Mouse (Mus musculus) myocyte (in vitro differentiated cells): Measurements from ENCODE around the gene Mrps34. TPM values are rescaled to one million over a fixed set of nuclear protein-coding genes. Genes with fewer than 3 reads are reported as not detected.
A peak's percentile ranks its signal among the peaks of the same experiment; 100 is the strongest.

Experiments used
- H3K27me3 ChIP-seq: one replicate; pipeline ENCODE4 v1.6.1; 2011; ENCODE audit not compliant: control insufficient read depth, insufficient read depth, insufficient read length
- H3K36me3 ChIP-seq: one replicate; pipeline ENCODE4 v1.6.1; 2011; ENCODE audit not compliant: control insufficient read depth, insufficient read depth
- H3K4me2 ChIP-seq: one replicate; pipeline ENCODE4 v1.6.1; 2011; ENCODE audit warnings: low read depth, control low read depth
- H3K4me3 ChIP-seq: one replicate; pipeline ENCODE4 v1.5.1; 2011; ENCODE audit warnings: mild to moderate bottlenecking, control low read depth, moderate library complexity
- H3K79me2 ChIP-seq: one replicate; pipeline ENCODE4 v1.6.1; 2011; ENCODE audit not compliant: control insufficient read depth, insufficient read depth
- H3ac ChIP-seq: one replicate; pipeline ENCODE4 v1.6.1; 2011; ENCODE audit not compliant: control insufficient read depth, insufficient read length
- CEBPB ChIP-seq: IDR thresholded peaks from 2 replicates; pipeline ENCODE4 v1.6.1; 2011; ENCODE audit warnings: mild to moderate bottlenecking, moderate library complexity; ENCODE audit not compliant: poor library complexity, insufficient read depth, severe bottlenecking
- E2F4 ChIP-seq: IDR thresholded peaks from one replicate; pipeline ENCODE4 v1.6.1; 2011; ENCODE audit warnings: mild to moderate bottlenecking, control low read depth, moderate library complexity; ENCODE audit not compliant: insufficient read depth
- MAX ChIP-seq: IDR thresholded peaks from one replicate; pipeline ENCODE4 v1.6.1; 2011; ENCODE audit warnings: low read depth, mild to moderate bottlenecking, control low read depth
- MYOD1 ChIP-seq, 3 experiments: IDR thresholded peaks; one replicate each; pipeline ENCODE4 v1.6.1; 2011; ENCODE audit warnings: control low read depth in 2 of 3, low read depth in 2 of 3, mild to moderate bottlenecking in 2 of 3, moderate library complexity in 1 of 3; ENCODE audit not compliant: insufficient read length in 2 of 3, control insufficient read depth in 1 of 3
- MYOG ChIP-seq, 3 experiments: IDR thresholded peaks; one replicate each; pipeline ENCODE4 v1.6.1; 2011; ENCODE audit warnings: control low read depth in 2 of 3, low read depth in 2 of 3, mild to moderate bottlenecking in 2 of 3; ENCODE audit not compliant: insufficient read length in 2 of 3, control insufficient read depth in 1 of 3, insufficient read depth in 1 of 3
- POLR2A ChIP-seq: IDR thresholded peaks from one replicate; pipeline ENCODE4 v1.6.1; 2011; ENCODE audit warnings: low read depth, mild to moderate bottlenecking, control low read depth, moderate library complexity; ENCODE audit not compliant: insufficient read length
- POLR2AphosphoS2 ChIP-seq: IDR thresholded peaks from one replicate; pipeline ENCODE4 v1.6.1; 2011; ENCODE audit warnings: low read depth, control low read depth; ENCODE audit not compliant: insufficient read length
- REST ChIP-seq: IDR thresholded peaks from one replicate; pipeline ENCODE4 v1.6.1; 2011; ENCODE audit warnings: mild to moderate bottlenecking, control low read depth, moderate library complexity; ENCODE audit not compliant: insufficient read depth, insufficient read length
- SRF ChIP-seq: IDR thresholded peaks from one replicate; pipeline ENCODE4 v1.6.1; 2011; ENCODE audit warnings: low read depth; ENCODE audit not compliant: control insufficient read depth, insufficient read length
- TCF12 ChIP-seq: IDR thresholded peaks from one replicate; pipeline ENCODE4 v1.6.1; 2011; ENCODE audit warnings: mild to moderate bottlenecking, control low read depth; ENCODE audit not compliant: poor library complexity, insufficient read depth, severe bottlenecking
- TCF3 ChIP-seq: IDR thresholded peaks from one replicate; pipeline ENCODE4 v1.6.1; 2011; ENCODE audit warnings: low read depth, control low read depth; ENCODE audit not compliant: insufficient read length
- USF1 ChIP-seq: IDR thresholded peaks from one replicate; pipeline ENCODE4 v1.6.1; 2011; ENCODE audit warnings: low read depth, mild to moderate bottlenecking, control low read depth, moderate library complexity
- polyA plus RNA-seq: library from polyadenylated mRNA; unstranded; fragments of >200 nt; fragmentation: generic; extraction: Trizol; gene quantifications from one replicate; pipeline ENCODE4 v1.2.1, GENCODE M21; 2012; ENCODE audit warnings: missing spikeins

Gene Mrps34
- polyA plus RNA-seq, result 142 TPM

DNA sequence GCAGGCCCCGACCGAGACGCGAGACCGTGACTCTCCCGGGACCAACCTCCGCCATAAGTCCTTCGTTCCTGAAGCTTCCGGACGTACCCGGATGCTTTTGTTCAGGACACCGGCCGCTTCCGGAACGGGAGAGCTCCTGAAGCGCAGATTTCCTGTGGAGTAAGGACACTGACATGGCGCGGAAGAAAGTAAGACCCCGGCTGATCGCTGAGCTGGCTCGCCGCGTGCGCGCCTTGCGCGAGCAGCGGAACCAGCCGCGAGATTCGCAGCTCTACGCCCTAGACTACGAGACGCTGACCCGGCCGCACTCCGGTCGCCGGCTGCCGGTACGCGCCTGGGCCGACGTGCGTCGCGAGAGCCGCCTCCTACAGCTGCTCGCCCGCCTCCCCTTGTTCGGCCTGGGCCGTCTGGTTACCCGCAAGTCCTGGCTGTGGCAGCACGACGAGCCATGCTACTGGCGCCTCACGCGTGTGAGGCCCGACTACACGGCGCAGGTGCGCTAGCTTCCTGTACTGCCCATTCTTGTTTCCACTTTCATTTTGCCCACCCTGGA, at the start of gene Mrps34, which contains the start of gene Eme2:
Mrps34 (plus strand) TSS at position 122 of the 553 bp plus-strand sequence.
Eme2 (minus strand) TSS at position 93 of the 553 bp plus-strand sequence.
- Histone ChIP-seq H3K4me3 (peak within 1 kb of the TSS; percentile 97), H3K27me3 (no peaks in the 10 kb centered on the region), H3K79me2 (peaks cover 12% of the 10 kb centered on the region), H3ac (peak within 1 kb of the TSS; percentile 82), H3K36me3 (peaks cover 5% of the 10 kb centered on the region), H3K4me2 (peak within 1 kb of the TSS; percentile 99)
- peak in 1 of 3 experiments; percentile 63 for TF ChIP-seq MYOG (IDR thresholded peaks at IDR 0.05; ENCODE audit: control insufficient read depth in 1 of 3, insufficient read depth in 1 of 3, insufficient read length in 2 of 3, low read depth in 2 of 3)
- peak; percentile 71 for TF ChIP-seq POLR2A
- TF ChIP-seq REST, result no peak
- TF ChIP-seq TCF12, result no peak
- TF ChIP-seq POLR2AphosphoS2, result peak; percentile 86
- no peak for TF ChIP-seq SRF
- peak in 1 of 3 experiments; percentile 51 for TF ChIP-seq MYOD1 (IDR thresholded peaks at IDR 0.05; ENCODE audit: control insufficient read depth in 1 of 3, insufficient read length in 2 of 3, low read depth in 2 of 3)
- TF ChIP-seq CEBPB, result no peak
- TF ChIP-seq MAX, result no peak
- no peak for TF ChIP-seq E2F4
- TF ChIP-seq USF1, result no peak
- no peak for TF ChIP-seq TCF3

DNA sequence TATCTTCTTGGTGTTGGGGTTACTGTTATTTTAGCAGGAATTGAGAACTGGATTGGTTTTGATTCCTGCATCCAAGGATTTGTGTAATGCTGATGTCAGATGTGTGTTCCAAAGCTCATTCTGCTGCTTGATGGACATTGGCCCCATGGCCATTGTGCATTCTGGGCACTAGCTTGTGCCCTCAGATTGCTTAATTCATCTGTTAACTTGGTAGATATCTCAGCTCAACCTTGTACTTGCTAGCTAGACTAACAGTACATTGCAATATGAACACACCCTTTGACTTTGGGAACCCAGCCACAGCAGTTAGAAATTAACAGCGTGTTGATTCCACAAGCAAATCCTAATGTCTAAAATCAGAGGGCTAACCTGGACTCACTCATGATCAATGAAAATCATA, 47.5 kb upstream of the Mrps34 start:
- TF ChIP-seq POLR2A (no peak), TCF3 (no peak), REST (no peak), E2F4 (no peak), USF1 (no peak), MYOD1 (IDR thresholded peaks at IDR 0.05; ENCODE audit: control insufficient read depth in 1 of 3, insufficient read length in 2 of 3, low read depth in 2 of 3) (no peak), MAX (no peak), MYOG (IDR thresholded peaks at IDR 0.05; ENCODE audit: control insufficient read depth in 1 of 3, insufficient read depth in 1 of 3, insufficient read length in 2 of 3, low read depth in 2 of 3) (no peak), TCF12 (no peak), SRF (no peak), POLR2AphosphoS2 (no peak), CEBPB (no peak)
- Histone ChIP-seq H3K36me3 (no peaks in the 10 kb centered on the region), H3ac (no peak overlapping the region), H3K27me3 (no peaks in the 10 kb centered on the region), H3K4me2 (no peak overlapping the region), H3K79me2 (peaks cover 7% of the 10 kb centered on the region), H3K4me3 (no peak overlapping the region)

DNA sequence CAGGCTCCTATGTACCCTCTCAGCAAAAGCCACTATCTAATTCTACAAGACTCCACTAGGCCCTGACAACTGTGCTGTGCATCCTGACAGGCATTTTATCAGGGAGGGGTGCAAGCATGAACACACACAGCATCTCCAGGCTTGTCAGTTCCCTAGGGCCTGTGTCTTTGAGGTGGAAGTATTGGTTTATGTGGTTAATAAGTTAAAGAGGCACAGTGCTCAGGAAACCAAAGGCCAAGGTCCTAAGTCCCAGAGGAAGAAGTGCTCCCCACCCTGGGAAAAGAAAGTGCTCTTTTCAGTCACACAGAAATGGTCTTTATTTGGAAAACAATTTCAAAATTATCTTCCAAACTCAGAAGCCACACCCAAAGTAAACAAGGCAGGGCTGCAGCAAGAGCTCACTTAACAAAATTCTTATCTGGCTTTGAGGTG, 46.3 kb upstream of the Mrps34 start:
- H3K36me3 ChIP-seq, result no peaks in the 10 kb centered on the region
- no peaks in the 10 kb centered on the region for H3K27me3 ChIP-seq
- H3ac ChIP-seq, result no peak overlapping the region
- H3K79me2 ChIP-seq, result peaks cover 7% of the 10 kb centered on the region
- TF ChIP-seq USF1 (no peak), POLR2AphosphoS2 (no peak), TCF12 (no peak), TCF3 (no peak), MYOD1 (IDR thresholded peaks at IDR 0.05; ENCODE audit: control insufficient read depth in 1 of 3, insufficient read length in 2 of 3, low read depth in 2 of 3) (no peak), POLR2A (no peak), MAX (no peak), E2F4 (no peak), MYOG (IDR thresholded peaks at IDR 0.05; ENCODE audit: control insufficient read depth in 1 of 3, insufficient read depth in 1 of 3, insufficient read length in 2 of 3, low read depth in 2 of 3) (no peak), SRF (no peak), REST (no peak), CEBPB (no peak)
- H3K4me3 ChIP-seq, result peak overlapping the region; percentile 96
- H3K4me2 ChIP-seq, result peak overlapping the region; percentile 92

DNA sequence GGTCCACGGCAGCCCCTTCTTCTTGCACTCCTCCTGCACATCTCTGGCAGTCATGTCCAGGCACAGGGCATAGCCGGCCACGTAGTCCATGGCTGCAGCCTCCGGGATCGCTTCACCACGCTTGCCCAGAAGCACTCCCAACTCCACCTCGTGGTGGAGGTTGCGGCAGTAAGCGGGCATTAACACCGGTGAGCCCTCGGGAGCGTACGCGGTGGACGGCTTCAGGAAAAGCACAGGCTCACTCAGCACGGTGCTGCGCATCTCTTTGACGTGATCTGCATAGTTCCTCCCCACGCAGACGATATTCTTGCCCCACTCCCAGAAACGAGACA, 45.2 kb upstream of the Mrps34 start:
- no peaks in the 10 kb centered on the region for H3K27me3 ChIP-seq
- H3K36me3 ChIP-seq, result no peaks in the 10 kb centered on the region
- H3ac ChIP-seq, result peak overlapping the region; percentile 61
- H3K4me2 ChIP-seq, result peak overlapping the region; percentile 92
- H3K79me2 ChIP-seq, result peaks cover 7% of the 10 kb centered on the region
- TF ChIP-seq POLR2A (peak; percentile 52), TCF3 (no peak)
- H3K4me3 ChIP-seq, result peak overlapping the region; percentile 96

DNA sequence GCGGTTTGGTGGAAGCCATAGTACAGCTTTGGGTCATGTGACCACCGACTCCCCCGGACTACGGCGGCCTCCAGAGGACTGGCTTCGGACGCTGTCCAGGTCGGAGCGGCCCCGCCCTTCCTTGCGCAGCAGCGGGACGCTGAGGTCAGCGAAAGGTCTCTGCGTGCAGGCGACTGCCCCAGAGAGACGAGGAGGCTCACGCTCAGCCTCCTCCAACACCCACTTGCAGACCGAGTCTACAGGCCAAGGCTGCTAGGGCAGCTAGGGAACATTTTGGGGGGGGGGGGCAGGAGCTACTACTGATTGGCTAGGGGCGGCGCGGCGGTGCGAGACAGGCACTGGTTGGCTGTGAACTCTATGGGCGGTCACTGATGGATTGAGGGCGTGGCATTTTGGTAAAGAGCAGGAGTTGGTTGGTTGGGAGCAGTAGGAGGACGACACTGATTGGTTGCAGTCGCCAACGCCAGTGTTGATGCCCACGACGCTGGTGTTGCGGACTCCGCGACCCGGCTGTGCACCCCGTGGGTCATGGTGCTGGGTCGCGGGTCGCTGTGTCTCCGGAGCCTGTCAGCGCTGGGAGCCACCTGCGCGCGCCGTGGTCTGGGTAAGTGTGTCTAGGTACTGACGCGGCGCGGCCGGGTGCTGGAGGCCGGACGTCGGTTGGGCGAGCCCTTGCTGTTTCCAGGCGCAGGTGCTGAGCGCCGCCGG, 44.7 kb upstream of the Mrps34 start, which contains the start of gene Fahd1:
Fahd1 (minus strand) TSS at position 300 of the 708 bp plus-strand sequence.
- Histone ChIP-seq H3K27me3 (no peaks in the 10 kb centered on the region), H3K36me3 (no peaks in the 10 kb centered on the region), H3K79me2 (peaks cover 7% of the 10 kb centered on the region), H3K4me3 (peak within 1 kb of the TSS; percentile 96), H3K4me2 (peak within 1 kb of the TSS; percentile 96), H3ac (peak within 1 kb of the TSS; percentile 61)
- TF ChIP-seq MAX, result no peak
- TF ChIP-seq TCF3, result no peak
- TF ChIP-seq TCF12, result no peak
- peak in 1 of 3 experiments; percentile 11 for TF ChIP-seq MYOD1 (IDR thresholded peaks at IDR 0.05; ENCODE audit: control insufficient read depth in 1 of 3, insufficient read length in 2 of 3, low read depth in 2 of 3)
- peak; percentile 94 for TF ChIP-seq USF1
- peak; percentile 87 for TF ChIP-seq POLR2A
- no peak for TF ChIP-seq E2F4
- TF ChIP-seq SRF, result no peak
- no peak for TF ChIP-seq REST
- TF ChIP-seq POLR2AphosphoS2, result peak; percentile 77
- no peak for TF ChIP-seq MYOG (IDR thresholded peaks at IDR 0.05; ENCODE audit: control insufficient read depth in 1 of 3, insufficient read depth in 1 of 3, insufficient read length in 2 of 3, low read depth in 2 of 3)
